Mouse (Mus musculus): ENCODE measurements around the gene Itgb4. TPM values are rescaled to one million over a fixed set of nuclear protein-coding genes. Genes with fewer than 3 reads are reported as not detected.

Gene Itgb4
- polyA plus RNA-seq, 1 experiment from 2014 or later, result 2.9 TPM

GRCm38 (mm10) chr11:115964977-115965604, 9.4 kb upstream of the Itgb4 start:
- peaks cover 62% of the 10 kb centered on the region for H3K36me3 ChIP-seq (ENCODE audit: insufficient read depth, low read length)
- DNase-seq (ENCODE audit: low spot score) (no peak), ATAC-seq (replicated peaks; ENCODE audit: low FRiP score, low read depth) (0 out of 2 replicates have a peak, but pooled peaks have one; percentile 14)
- no peaks in the 10 kb centered on the region for H3K9me3 ChIP-seq (replicated peaks; ENCODE audit: low read length)
- no peaks in the 10 kb centered on the region for H3K27me3 ChIP-seq (ENCODE audit: insufficient read depth, low read length)
- H3K27ac ChIP-seq, result no peak overlapping the region
- TF ChIP-seq CTCF (IDR thresholded peaks at IDR 0.05; ENCODE audit: low read depth), result no peak
- no peak overlapping the region for H3K9ac ChIP-seq (ENCODE audit: low read depth, low read length)
- H3K4me3 ChIP-seq (replicated peaks; ENCODE audit: low read depth, low read length), result no peak overlapping the region
- 82% methylated on average over 10 of the region's 10 CpGs for WGBS
- H3K4me2 ChIP-seq (ENCODE audit: low read length), result no peak overlapping the region
- peaks cover 4% of the 10 kb centered on the region; the same call in 1 of the 2 replicates for H3K4me1 ChIP-seq (replicated peaks; ENCODE audit: insufficient read depth, low read length)

GRCm38 (mm10) chr11:115968731-115969405, 5.6 kb upstream of the Itgb4 start:
- DNase-seq (ENCODE audit: low spot score), result peak; percentile 37
- no peak overlapping the region for H3K9ac ChIP-seq (ENCODE audit: low read depth, low read length)
- no peak overlapping the region for H3K4me2 ChIP-seq (ENCODE audit: low read length)
- no peaks in the 10 kb centered on the region for H3K9me3 ChIP-seq (replicated peaks; ENCODE audit: low read length)
- H3K27me3 ChIP-seq (ENCODE audit: insufficient read depth, low read length), result no peaks in the 10 kb centered on the region
- TF ChIP-seq CTCF (IDR thresholded peaks at IDR 0.05; ENCODE audit: low read depth), result no peak
- ATAC-seq (replicated peaks; ENCODE audit: low FRiP score, low read depth), result no peak
- peaks cover 4% of the 10 kb centered on the region; the same call in 1 of the 2 replicates for H3K4me1 ChIP-seq (replicated peaks; ENCODE audit: insufficient read depth, low read length)
- H3K27ac ChIP-seq, result 0 out of 2 replicates have a peak overlapping the region, but pooled peaks have one; percentile 25
- 53% methylated on average over 5 of the region's 5 CpGs for WGBS
- peaks cover 26% of the 10 kb centered on the region for H3K36me3 ChIP-seq (ENCODE audit: insufficient read depth, low read length)
- no peak overlapping the region for H3K4me3 ChIP-seq (replicated peaks; ENCODE audit: low read depth, low read length)

GRCm38 (mm10) chr11:115970006-115970673, 4.4 kb upstream of the Itgb4 start:
- no peak for TF ChIP-seq CTCF (IDR thresholded peaks at IDR 0.05; ENCODE audit: low read depth)
- Histone ChIP-seq H3K4me3 (replicated peaks; ENCODE audit: low read depth, low read length) (no peak overlapping the region), H3K4me1 (replicated peaks; ENCODE audit: insufficient read depth, low read length) (peaks cover 4% of the 10 kb centered on the region; the same call in 1 of the 2 replicates), H3K9me3 (replicated peaks; ENCODE audit: low read length) (no peaks in the 10 kb centered on the region), H3K27me3 (ENCODE audit: insufficient read depth, low read length) (no peaks in the 10 kb centered on the region), H3K9ac (ENCODE audit: low read depth, low read length) (no peak overlapping the region), H3K36me3 (ENCODE audit: insufficient read depth, low read length) (peaks cover 15% of the 10 kb centered on the region; the same call in 1 of the 2 replicates), H3K27ac (peak overlapping the region; percentile 81), H3K4me2 (ENCODE audit: low read length) (no peak overlapping the region)
- DNase-seq (ENCODE audit: low spot score) (peak; percentile 36), ATAC-seq (replicated peaks; ENCODE audit: low FRiP score, low read depth) (peak; percentile 19; the same call in 1 of the 2 replicates)
- 31% methylated on average over 15 of the region's 15 CpGs for WGBS

- Histone ChIP-seq H3K4me3 (replicated peaks; ENCODE audit: low read depth, low read length) (no peak overlapping the region), H3K4me1 (replicated peaks; ENCODE audit: insufficient read depth, low read length) (peaks cover 4% of the 10 kb centered on the region; the same call in 1 of the 2 replicates), H3K27me3 (ENCODE audit: insufficient read depth, low read length) (0 out of 2 replicates have a peak, but pooled peaks cover 3% of the 10 kb centered on the region), H3K9me3 (replicated peaks; ENCODE audit: low read length) (no peaks in the 10 kb centered on the region), H3K9ac (ENCODE audit: low read depth, low read length) (no peak overlapping the region), H3K27ac (peak overlapping the region; percentile 81; the same call in 1 of the 2 replicates), H3K36me3 (ENCODE audit: insufficient read depth, low read length) (peaks cover 9% of the 10 kb centered on the region; the same call in 1 of the 2 replicates), H3K4me2 (ENCODE audit: low read length) (no peak overlapping the region)
- DNase-seq (ENCODE audit: low spot score) (peak; percentile 18), ATAC-seq (replicated peaks; ENCODE audit: low FRiP score, low read depth) (peak; percentile 52)
- TF ChIP-seq CTCF (IDR thresholded peaks at IDR 0.05; ENCODE audit: low read depth), result no peak
- 61% methylated on average over 6 of the region's 6 CpGs for whole genome bisulfite sequencing
These were observed 3.5 kb upstream of the Itgb4 start for GRCm38 (mm10) chr11:115971016-115971415.

GRCm38 (mm10) chr11:115975083-115975420, 543 bp downstream of the Itgb4 start:
- DNase-seq (ENCODE audit: low spot score), result no peak
- Histone ChIP-seq H3K27me3 (ENCODE audit: insufficient read depth, low read length) (0 out of 2 replicates have a peak, but pooled peaks cover 3% of the 10 kb centered on the region), H3K9ac (ENCODE audit: low read depth, low read length) (peak overlapping the region; percentile 52), H3K9me3 (replicated peaks; ENCODE audit: low read length) (no peaks in the 10 kb centered on the region), H3K4me3 (replicated peaks; ENCODE audit: low read depth, low read length) (peak overlapping the region; percentile 42), H3K4me2 (ENCODE audit: low read length) (peak overlapping the region; percentile 71), H3K27ac (peak overlapping the region; percentile 37; the same call in 1 of the 2 replicates), H3K4me1 (replicated peaks; ENCODE audit: insufficient read depth, low read length) (no peaks in the 10 kb centered on the region), H3K36me3 (ENCODE audit: insufficient read depth, low read length) (no peaks in the 10 kb centered on the region)
- no peak for TF ChIP-seq CTCF (IDR thresholded peaks at IDR 0.05; ENCODE audit: low read depth)
- WGBS, result 2% methylated on average over 18 of the region's 18 CpGs
- 0 out of 2 replicates have a peak, but pooled peaks have one; percentile 2 for ATAC-seq (replicated peaks; ENCODE audit: low FRiP score, low read depth)

GRCm38 (mm10) chr11:115975544-115975943, 1.0 kb downstream of the Itgb4 start:
- H3K27me3 ChIP-seq (ENCODE audit: insufficient read depth, low read length), result 0 out of 2 replicates have a peak, but pooled peaks cover 3% of the 10 kb centered on the region
- no peaks in the 10 kb centered on the region for H3K4me1 ChIP-seq (replicated peaks; ENCODE audit: insufficient read depth, low read length)
- 0 out of 2 replicates have a peak overlapping the region, but pooled peaks have one; percentile 52 for H3K9ac ChIP-seq (ENCODE audit: low read depth, low read length)
- no peaks in the 10 kb centered on the region for H3K9me3 ChIP-seq (replicated peaks; ENCODE audit: low read length)
- peak overlapping the region; percentile 42 for H3K4me3 ChIP-seq (replicated peaks; ENCODE audit: low read depth, low read length)
- 23% methylated on average over 12 of the region's 12 CpGs for WGBS
- no peak for ATAC-seq (replicated peaks; ENCODE audit: low FRiP score, low read depth)
- no peak for TF ChIP-seq CTCF (IDR thresholded peaks at IDR 0.05; ENCODE audit: low read depth)
- no peaks in the 10 kb centered on the region for H3K36me3 ChIP-seq (ENCODE audit: insufficient read depth, low read length)
- no peak overlapping the region for H3K27ac ChIP-seq
- DNase-seq (ENCODE audit: low spot score), result no peak
- peak overlapping the region; percentile 71 for H3K4me2 ChIP-seq (ENCODE audit: low read length)
